Mouse (Mus musculus) liver, adult (tissue): ENCODE data around the gene Wipf3.

Experiments
- GATA4 ChIP-seq: IDR thresholded peaks from 2 replicates; pipeline ENCODE4 v1.6.1; 2014; ENCODE audit warnings: mild to moderate bottlenecking, low read length; ENCODE audit not compliant: insufficient replicate concordance

Gene Wipf3

GRCm38 (mm10) chr6:54429447-54430194 lies at the start of gene Wipf3:
Gene Wipf3 (plus strand): TSS chr6:54429603.
- no peak; the same call in 1 of the 2 replicates for TF ChIP-seq GATA4

- TF ChIP-seq GATA4: no peak
Measured at GRCm38 (mm10) chr6:54382636-54383035, 46.8 kb upstream of the Wipf3 start.

- no peak for TF ChIP-seq GATA4
Measured at GRCm38 (mm10) chr6:54383893-54384524, 45.4 kb upstream of the Wipf3 start.

GRCm38 (mm10) chr6:54384777-54385176 lies 44.6 kb upstream of the Wipf3 start:
- no peak for TF ChIP-seq GATA4

- no peak for TF ChIP-seq GATA4
Measured at GRCm38 (mm10) chr6:54386429-54386828, 43.0 kb upstream of the Wipf3 start.

GRCm38 (mm10) chr6:54387044-54387443 lies 42.4 kb upstream of the Wipf3 start:
- no peak for TF ChIP-seq GATA4

GRCm38 (mm10) chr6:54387751-54388150 lies 41.7 kb upstream of the Wipf3 start:
- TF ChIP-seq GATA4: no peak

GRCm38 (mm10) chr6:54388690-54389275 lies 40.6 kb upstream of the Wipf3 start:
- TF ChIP-seq GATA4: no peak

GRCm38 (mm10) chr6:54391765-54392164 lies 37.6 kb upstream of the Wipf3 start:
- TF ChIP-seq GATA4: no peak

GRCm38 (mm10) chr6:54393886-54394285 lies 35.5 kb upstream of the Wipf3 start:
- TF ChIP-seq GATA4: no peak

- TF ChIP-seq GATA4: no peak
Measured at GRCm38 (mm10) chr6:54399194-54399923, 30.0 kb upstream of the Wipf3 start.

GRCm38 (mm10) chr6:54401503-54401902 lies 27.9 kb upstream of the Wipf3 start:
- TF ChIP-seq GATA4: no peak

GRCm38 (mm10) chr6:54404916-54405315 lies 24.5 kb upstream of the Wipf3 start:
- TF ChIP-seq GATA4: no peak

GRCm38 (mm10) chr6:54406116-54406515 lies 23.3 kb upstream of the Wipf3 start:
- TF ChIP-seq GATA4: no peak

- TF ChIP-seq GATA4: no peak
Measured at GRCm38 (mm10) chr6:54409271-54409670, 20.1 kb upstream of the Wipf3 start.
